Mouse (Mus musculus): Measurements from ENCODE around the gene Csnk1g1.

DNA sequence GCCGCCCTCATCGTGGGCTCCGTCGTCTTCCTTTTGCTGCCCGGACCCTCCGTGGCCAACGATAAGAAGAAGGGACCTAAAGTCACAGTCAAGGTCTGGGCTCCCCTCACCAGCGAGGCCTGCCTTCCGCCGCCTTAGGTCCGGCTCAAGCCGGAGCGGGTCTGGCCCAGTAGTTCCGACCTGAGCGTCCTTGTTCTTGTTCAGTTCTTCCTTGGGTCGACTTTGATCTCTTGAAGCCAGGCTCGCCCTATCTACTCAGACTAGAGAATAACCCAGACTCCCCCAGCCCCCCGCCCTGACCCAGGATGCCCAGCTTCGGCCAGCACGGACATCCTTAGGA, 151.6 kb downstream of the Csnk1g1 start:
- TF ChIP-seq MAX (IDR thresholded peaks at IDR 0.05; ENCODE audit: low read depth) (no peak), TCF12 (IDR thresholded peaks at IDR 0.05; ENCODE audit: insufficient read depth, poor library complexity, severe bottlenecking) (no peak), POLR2A (IDR thresholded peaks at IDR 0.05; ENCODE audit: insufficient read length, low read depth) (no peak), POLR2AphosphoS2 (IDR thresholded peaks at IDR 0.05; ENCODE audit: insufficient read length, low read depth) (no peak)

Data from myocyte (in vitro differentiated cells).